Mouse (Mus musculus): Measurements from ENCODE around the gene Lrrc57. TPM values are rescaled to one million over a fixed set of nuclear protein-coding genes. Genes with fewer than 3 reads are reported as not detected.

Lrrc57 gene
- polyA plus RNA-seq, 1 experiment from 2014 or later, result 30.8 TPM

- H3K4me2 ChIP-seq, result peak overlapping the region; percentile 79
- 26% methylated on average over 9 of the region's 9 CpGs for WGBS
- H3K27ac ChIP-seq, result no peak overlapping the region
- no peaks in the 10 kb centered on the region for H3K27me3 ChIP-seq
- peaks cover 14% of the 10 kb centered on the region for H3K4me1 ChIP-seq
- H3K9me3 ChIP-seq, result no peaks in the 10 kb centered on the region
- no peak for ATAC-seq (ENCODE audit: low FRiP score)
- 0 out of 2 replicates have a peak, but pooled peaks cover 7% of the 10 kb centered on the region for H3K36me3 ChIP-seq (replicated peaks)
- peak overlapping the region; percentile 88 for H3K9ac ChIP-seq
- H3K4me3 ChIP-seq (replicated peaks), result peak overlapping the region; percentile 71
Measured at GRCm38 (mm10) chr2:120562859-120563234, 46.5 kb downstream of the Lrrc57 start.

GRCm38 (mm10) chr2:120561524-120561923, 47.8 kb downstream of the Lrrc57 start:
- Histone ChIP-seq H3K27me3 (no peaks in the 10 kb centered on the region), H3K4me3 (replicated peaks) (no peak overlapping the region), H3K9me3 (no peaks in the 10 kb centered on the region), H3K9ac (no peak overlapping the region), H3K4me1 (peaks cover 11% of the 10 kb centered on the region; the same call in 1 of the 2 replicates), H3K27ac (no peak overlapping the region), H3K4me2 (no peak overlapping the region), H3K36me3 (replicated peaks) (0 out of 2 replicates have a peak, but pooled peaks cover 7% of the 10 kb centered on the region)
- ATAC-seq (ENCODE audit: low FRiP score), result no peak
- 94% methylated on average over 1 of the region's 1 CpGs for WGBS

DNA sequence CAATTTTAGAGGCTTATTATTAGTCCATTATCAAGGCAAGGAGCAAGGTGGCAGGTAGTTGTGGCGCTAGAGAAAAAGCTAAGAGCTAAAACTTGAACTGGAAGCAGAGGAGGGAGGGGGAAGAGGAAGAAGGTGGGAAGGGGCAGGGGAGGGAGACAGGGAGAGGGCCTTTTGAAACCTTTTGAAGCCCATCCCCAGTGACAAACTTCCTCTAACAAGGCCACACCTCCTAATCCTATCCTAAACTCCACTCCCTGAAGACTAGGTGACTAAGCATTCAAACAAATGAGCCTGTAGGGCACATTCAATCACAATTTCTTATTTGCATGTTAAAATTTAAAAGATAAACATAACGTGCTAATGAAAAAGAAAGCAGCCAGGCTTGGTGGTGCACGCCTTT, 50.5 kb downstream of the Lrrc57 start:
- no peak overlapping the region for H3K4me2 ChIP-seq
- no peaks in the 10 kb centered on the region for H3K27me3 ChIP-seq
- H3K36me3 ChIP-seq (replicated peaks), result peaks cover 14% of the 10 kb centered on the region
- H3K9ac ChIP-seq, result no peak overlapping the region
- no peaks in the 10 kb centered on the region for H3K9me3 ChIP-seq
- H3K4me1 ChIP-seq, result peaks cover 11% of the 10 kb centered on the region; the same call in 1 of the 2 replicates
- no peak for ATAC-seq (ENCODE audit: low FRiP score)
- no peak overlapping the region for H3K4me3 ChIP-seq (replicated peaks)
- H3K27ac ChIP-seq, result no peak overlapping the region
- 91% methylated on average over 3 of the region's 3 CpGs for WGBS

- WGBS, result 78% methylated on average over 3 of the region's 3 CpGs
- Histone ChIP-seq H3K4me2 (no peak overlapping the region), H3K27ac (no peak overlapping the region), H3K9me3 (no peaks in the 10 kb centered on the region), H3K36me3 (replicated peaks) (peaks cover 25% of the 10 kb centered on the region), H3K4me3 (replicated peaks) (no peak overlapping the region), H3K4me1 (0 out of 2 replicates have a peak, but pooled peaks cover 3% of the 10 kb centered on the region), H3K9ac (no peak overlapping the region), H3K27me3 (no peaks in the 10 kb centered on the region)
- ATAC-seq (ENCODE audit: low FRiP score), result no peak
Measured at GRCm38 (mm10) chr2:120556868-120557267, 52.5 kb downstream of the Lrrc57 start.

Other genes with a start within 250 kb of the Lrrc57 start
- gene Ganc, start 205.6 kb downstream of the Lrrc57 start, polyA plus RNA-seq (2016; fragmentation: Nextera tagmentation; extraction: Ambion mirVana), result 8.6 and 10.5 TPM in 2 replicates
- 6.4 and 10.2 TPM in 2 replicates for gene Tmem87a, start 205.4 kb downstream of the Lrrc57 start, polyA plus RNA-seq (2016; fragmentation: Nextera tagmentation; extraction: Ambion mirVana)
- 1.6 and 1.9 TPM in 2 replicates for gene Capn3, start 153.5 kb downstream of the Lrrc57 start, polyA plus RNA-seq (2016; fragmentation: Nextera tagmentation; extraction: Ambion mirVana)
- gene Zfp106, start 45.7 kb downstream of the Lrrc57 start, polyA plus RNA-seq (2016; fragmentation: Nextera tagmentation; extraction: Ambion mirVana), result 68.2 and 68.3 TPM in 2 replicates
- gene Snap23, start 41.8 kb downstream of the Lrrc57 start, polyA plus RNA-seq (2016; fragmentation: Nextera tagmentation; extraction: Ambion mirVana), result 32.2 and 35.8 TPM in 2 replicates
- 36.6 and 36.7 TPM in 2 replicates for gene Haus2, start 137 bp downstream of the Lrrc57 start, polyA plus RNA-seq (2016; fragmentation: Nextera tagmentation; extraction: Ambion mirVana)
- 4.3 and 4.7 TPM in 2 replicates for gene Stard9, start 19.6 kb upstream of the Lrrc57 start, polyA plus RNA-seq (2016; fragmentation: Nextera tagmentation; extraction: Ambion mirVana)
- gene Cdan1, start 240.6 kb upstream of the Lrrc57 start, polyA plus RNA-seq (2016; fragmentation: Nextera tagmentation; extraction: Ambion mirVana), result 9.9 and 10.2 TPM in 2 replicates
- gene Ttbk2, start 241.1 kb upstream of the Lrrc57 start, polyA plus RNA-seq (2016; fragmentation: Nextera tagmentation; extraction: Ambion mirVana), result 12.3 and 12.6 TPM in 2 replicates